Mouse (Mus musculus) lung, embryonic 16.5 days (tissue): ENCODE data around the gene Nos1ap. TPM values are rescaled to one million over a fixed set of nuclear protein-coding genes. Genes with fewer than 3 reads are reported as not detected.

ENCODE experiments used
- ATAC-seq: fragments of 200-750 bp; cut with Nextera tagmentation; 2 replicates; pipeline ENCODE4 v1.8.0; 2017; ENCODE audit warnings: low read depth, mild to moderate bottlenecking, moderate library complexity
- H3K27ac ChIP-seq: fragments of 300-500 bp; sonication (generic); 2 replicates; pipeline ENCODE4 v1.5.1; 2014; ENCODE audit warnings: mild to moderate bottlenecking, control low read depth, low read length
- H3K27me3 ChIP-seq: fragments of 300-500 bp; sonication (generic); 2 replicates; pipeline ENCODE4 v1.6.1; 2014; ENCODE audit warnings: low read depth, low read length, mixed read lengths; ENCODE audit not compliant: control insufficient read depth, insufficient read depth
- H3K36me3 ChIP-seq: fragments of 300-500 bp; sonication (generic); 2 replicates; pipeline ENCODE4 v1.6.1; 2014; ENCODE audit warnings: low read length; ENCODE audit not compliant: control insufficient read depth, insufficient read depth
- H3K4me1 ChIP-seq: fragments of 300-500 bp; sonication (generic); replicated peaks from 2 replicates; pipeline ENCODE4 v1.6.1; 2014; ENCODE audit warnings: low read length, mixed read lengths; ENCODE audit not compliant: control insufficient read depth, insufficient read depth
- H3K4me2 ChIP-seq: fragments of 300-500 bp; sonication (generic); 2 replicates; pipeline ENCODE4 v1.6.1; 2014; ENCODE audit warnings: low read depth, low read length, control low read depth
- H3K4me3 ChIP-seq: fragments of 300-500 bp; sonication (generic); 2 replicates; pipeline ENCODE4 v1.5.1; 2014; ENCODE audit warnings: mild to moderate bottlenecking, low read length, control low read depth
- H3K9ac ChIP-seq: fragments of 300-500 bp; sonication (generic); 2 replicates; pipeline ENCODE4 v1.6.1; 2014; ENCODE audit warnings: low read length, control low read depth
- H3K9me3 ChIP-seq: fragments of 300-500 bp; sonication (generic); 2 replicates; pipeline ENCODE4 v1.6.1; 2016; ENCODE audit warnings: low read length; ENCODE audit not compliant: control insufficient read depth
- WGBS: fragments of 180-500 bp; shearing (Covaris S2); extraction: QIAGEN DNeasy Blood & Tissue Kit; methylation state at CpG from one replicate; pipeline ENCODE4 v1.1.7; 2014; 5-methylcytosine and 5-hydroxymethylcytosine counted together
- polyA plus RNA-seq: library from polyadenylated mRNA; unstranded; fragments of >200 nt; fragmentation: Nextera tagmentation; extraction: Ambion mirVana; gene quantifications from 2 replicates; pipeline ENCODE4 v1.2.1, GENCODE M21; 2015

Nos1ap gene
- polyA plus RNA-seq, 1 experiment from 2014 or later, result 7.1 TPM

DNA sequence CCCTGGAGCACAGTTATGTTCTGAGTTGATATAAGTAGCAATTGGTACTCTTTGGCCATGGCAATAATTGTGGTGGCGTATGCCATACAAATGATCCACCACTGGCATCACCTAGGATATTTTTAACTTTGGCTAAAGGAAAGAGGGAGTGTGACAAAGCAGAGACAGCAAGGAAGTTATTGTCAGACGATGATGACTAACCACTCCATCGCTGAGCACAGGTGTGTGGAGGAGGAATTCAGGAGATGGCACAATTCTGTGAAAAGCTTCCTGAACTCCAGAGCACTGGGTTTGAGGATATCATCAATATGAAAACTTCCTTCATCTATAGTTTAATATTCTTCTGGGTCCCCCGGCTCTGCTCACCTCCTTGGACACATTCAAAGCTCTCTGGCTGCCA, 31.7 kb downstream of the Nos1ap start:
- Histone ChIP-seq H3K27me3 (no peaks in the 10 kb centered on the region), H3K4me3 (no peak overlapping the region), H3K4me1 (peaks cover 10% of the 10 kb centered on the region), H3K36me3 (no peaks in the 10 kb centered on the region), H3K9ac (no peak overlapping the region), H3K9me3 (no peaks in the 10 kb centered on the region), H3K4me2 (no peak overlapping the region), H3K27ac (no peak overlapping the region)
- WGBS, result 86% methylated on average over 4 of the region's 4 CpGs
- no peak for ATAC-seq

DNA sequence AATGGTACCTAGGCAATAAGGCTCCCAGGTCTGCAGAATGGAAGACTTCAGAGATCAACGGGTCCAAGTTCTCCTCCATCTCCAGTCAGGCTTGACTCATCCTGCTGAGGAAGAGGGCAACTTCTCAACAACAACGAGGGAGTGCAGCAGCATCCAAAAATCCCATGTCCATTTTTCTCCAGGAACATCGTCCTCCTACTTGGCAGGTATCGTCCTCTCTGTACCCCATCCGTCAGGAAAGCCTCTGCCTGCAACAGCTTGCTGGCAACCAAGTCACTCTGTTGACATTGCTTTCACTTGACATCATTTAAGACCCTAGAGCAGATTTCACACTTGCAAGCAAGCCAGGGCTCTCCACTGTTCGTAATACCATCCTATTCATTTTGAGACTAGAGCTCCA, 33.0 kb downstream of the Nos1ap start:
- Histone ChIP-seq H3K9ac (no peak overlapping the region), H3K4me2 (no peak overlapping the region), H3K4me3 (no peak overlapping the region), H3K27ac (no peak overlapping the region), H3K4me1 (peaks cover 10% of the 10 kb centered on the region), H3K27me3 (no peaks in the 10 kb centered on the region), H3K9me3 (no peaks in the 10 kb centered on the region), H3K36me3 (no peaks in the 10 kb centered on the region)
- WGBS, result 82% methylated on average over 6 of the region's 6 CpGs
- no peak for ATAC-seq

DNA sequence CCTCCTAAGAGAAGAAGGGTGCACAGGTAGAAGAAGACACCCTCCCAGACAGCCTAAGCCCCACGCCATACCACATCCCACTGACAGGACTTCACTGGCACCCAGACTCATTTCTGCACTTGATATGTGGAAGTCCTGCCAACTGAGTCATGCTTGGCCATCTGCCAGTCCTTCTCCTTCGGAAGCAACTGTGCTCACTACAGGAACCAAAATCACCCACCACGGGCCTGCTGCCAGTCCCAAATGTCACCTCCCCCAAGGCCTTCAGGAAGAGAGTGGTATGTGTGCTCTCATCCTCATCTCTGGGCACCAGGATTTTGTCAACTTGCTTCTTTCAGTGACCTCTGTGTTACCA, 34.7 kb downstream of the Nos1ap start:
- WGBS, result 7% methylated on average over 3 of the region's 3 CpGs
- Histone ChIP-seq H3K4me2 (no peak overlapping the region), H3K27me3 (no peaks in the 10 kb centered on the region), H3K4me1 (peaks cover 11% of the 10 kb centered on the region), H3K4me3 (no peak overlapping the region), H3K27ac (no peak overlapping the region), H3K9me3 (no peaks in the 10 kb centered on the region), H3K36me3 (no peaks in the 10 kb centered on the region), H3K9ac (no peak overlapping the region)
- ATAC-seq, result peak; percentile 80

DNA sequence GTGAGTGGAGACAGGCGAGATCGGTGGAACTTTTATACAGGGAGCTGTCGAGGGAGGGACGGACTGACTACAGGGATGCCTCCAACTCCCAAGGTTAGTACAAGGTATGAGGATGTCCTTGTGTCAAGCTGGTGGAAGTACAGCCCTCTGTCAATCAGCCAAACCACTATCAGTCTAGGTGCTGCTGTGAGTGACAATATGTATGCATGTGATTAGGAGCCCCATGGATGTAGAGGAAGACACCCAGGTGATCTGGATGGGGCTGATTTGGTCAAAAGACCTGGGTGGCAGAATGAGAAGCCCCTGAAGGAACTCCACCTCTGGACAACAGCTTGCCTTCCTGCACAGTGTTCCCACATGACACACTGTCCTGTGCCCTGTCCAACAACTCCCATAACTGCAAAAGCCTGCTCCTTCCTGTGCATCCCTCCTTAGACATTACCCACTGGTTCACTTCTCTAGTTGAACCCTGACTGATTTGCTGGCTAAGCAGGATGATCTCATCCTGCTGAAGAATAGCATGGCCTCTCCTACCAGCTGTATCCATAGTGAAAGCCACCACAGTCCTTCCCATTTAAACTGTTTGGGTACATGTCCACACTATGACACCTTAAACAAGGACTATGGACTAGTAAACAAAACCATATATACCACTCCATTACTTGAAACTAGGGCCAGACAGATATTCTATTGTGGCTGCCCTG, 35.3 kb downstream of the Nos1ap start:
- ATAC-seq, result peak; percentile 27
- H3K9me3 ChIP-seq, result no peaks in the 10 kb centered on the region
- no peaks in the 10 kb centered on the region for H3K27me3 ChIP-seq
- H3K4me3 ChIP-seq, result no peak overlapping the region
- no peak overlapping the region for H3K4me2 ChIP-seq
- WGBS, result 91% methylated on average over 4 of the region's 4 CpGs
- H3K9ac ChIP-seq, result no peak overlapping the region
- H3K36me3 ChIP-seq, result no peaks in the 10 kb centered on the region
- no peak overlapping the region for H3K27ac ChIP-seq
- peaks cover 11% of the 10 kb centered on the region for H3K4me1 ChIP-seq

DNA sequence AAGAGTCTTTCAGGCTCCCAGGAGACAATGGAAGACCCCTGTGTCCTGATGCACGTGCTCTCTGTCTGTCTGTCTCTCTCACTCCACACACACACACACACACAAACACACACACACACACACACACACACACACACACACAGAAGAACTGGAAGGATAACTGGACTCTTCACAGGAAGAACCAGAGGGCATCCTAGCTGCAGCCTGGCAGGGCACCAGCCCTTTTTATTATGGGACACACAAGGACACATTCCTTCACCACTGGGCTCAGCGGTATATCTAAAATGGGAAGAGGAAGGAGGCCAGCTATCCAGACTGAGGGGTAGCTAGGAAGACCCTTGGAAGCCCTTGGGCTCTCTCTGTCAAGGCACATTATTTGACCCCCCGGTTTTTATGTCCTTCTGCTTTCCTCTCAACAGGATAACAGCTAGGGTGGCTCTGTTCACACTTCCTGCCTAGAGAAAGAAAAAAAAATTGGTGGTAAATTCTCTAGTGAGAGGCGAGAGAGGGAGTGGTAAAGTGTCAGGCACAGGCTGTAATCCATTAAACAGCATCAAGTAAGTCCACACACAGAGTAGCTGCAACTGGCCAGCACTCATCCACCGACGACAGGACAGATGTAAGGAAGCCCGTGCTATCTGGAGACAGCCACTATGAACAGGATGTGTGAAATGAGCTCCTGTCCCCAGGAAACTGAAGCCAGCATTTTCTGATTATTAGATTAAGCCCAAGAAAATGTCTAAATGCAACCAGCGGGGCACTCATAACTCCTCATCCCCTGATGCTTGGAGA, 38.8 kb downstream of the Nos1ap start:
- Histone ChIP-seq H3K9me3 (no peaks in the 10 kb centered on the region), H3K4me2 (no peak overlapping the region), H3K9ac (no peak overlapping the region), H3K4me1 (peaks cover 11% of the 10 kb centered on the region), H3K4me3 (no peak overlapping the region), H3K27me3 (no peaks in the 10 kb centered on the region), H3K36me3 (no peaks in the 10 kb centered on the region), H3K27ac (peak overlapping the region; percentile 23; the same call in 1 of the 2 replicates)
- ATAC-seq, result no peak
- WGBS, result 30% methylated on average over 8 of the region's 8 CpGs

DNA sequence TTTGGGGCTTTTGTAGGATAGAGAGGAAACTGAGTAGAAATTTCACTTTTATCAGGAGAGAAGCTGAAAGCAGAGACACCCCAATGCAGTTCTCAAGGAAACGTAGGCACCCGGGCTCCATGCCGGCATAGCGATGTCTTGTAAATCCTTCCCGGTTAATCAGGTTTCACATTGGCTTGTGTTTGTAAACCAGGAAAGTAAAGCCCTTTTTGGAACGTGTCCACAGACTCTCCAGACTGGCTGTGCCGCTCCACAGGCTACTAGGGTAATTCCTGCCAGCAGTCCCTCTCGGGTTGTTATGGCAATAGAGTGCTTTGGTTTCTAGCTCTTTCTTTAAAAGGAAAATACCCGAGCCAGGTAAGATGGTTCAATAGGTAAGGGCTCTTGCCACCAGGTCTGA, 40.6 kb downstream of the Nos1ap start:
- H3K27me3 ChIP-seq, result no peaks in the 10 kb centered on the region
- peak overlapping the region; percentile 35 for H3K4me2 ChIP-seq
- 0 out of 2 replicates have a peak overlapping the region, but pooled peaks have one; percentile 2 for H3K27ac ChIP-seq
- no peaks in the 10 kb centered on the region for H3K9me3 ChIP-seq
- ATAC-seq, result peak; percentile 82
- WGBS, result 22% methylated on average over 9 of the region's 9 CpGs
- H3K4me1 ChIP-seq, result peaks cover 4% of the 10 kb centered on the region; the same call in 1 of the 2 replicates
- H3K9ac ChIP-seq, result no peak overlapping the region
- 0 out of 2 replicates have a peak overlapping the region, but pooled peaks have one; percentile 2 for H3K4me3 ChIP-seq
- H3K36me3 ChIP-seq, result no peaks in the 10 kb centered on the region

DNA sequence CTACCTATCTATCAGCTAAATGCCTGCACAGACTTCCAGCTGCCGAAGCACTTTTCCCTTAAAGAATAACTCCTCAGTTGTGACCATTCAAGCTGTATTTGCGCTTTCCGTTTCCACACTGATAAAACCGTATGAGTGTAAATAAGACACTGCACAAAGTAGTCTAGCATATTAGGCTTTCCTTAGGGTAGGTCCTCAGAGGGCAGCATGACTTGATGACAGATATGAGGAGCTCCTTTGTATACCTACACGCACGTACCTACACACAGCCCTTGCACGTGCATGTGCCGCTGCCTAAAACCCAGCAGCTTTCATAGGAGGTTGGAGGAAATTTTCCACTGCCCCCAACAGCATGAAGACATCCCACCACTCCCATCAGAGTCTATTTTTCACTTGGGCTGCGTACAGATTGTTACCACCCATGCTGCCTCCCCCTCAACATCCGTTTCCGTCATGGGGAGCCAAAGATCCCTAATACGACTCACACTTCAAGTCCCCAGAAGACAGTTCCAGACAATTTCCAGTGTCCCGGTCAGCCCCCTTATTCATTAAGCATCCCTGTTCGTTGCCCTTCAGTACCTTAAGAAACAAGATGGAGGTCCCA, 41.4 kb downstream of the Nos1ap start:
- no peak overlapping the region for H3K27ac ChIP-seq
- no peak for ATAC-seq
- peaks cover 4% of the 10 kb centered on the region; the same call in 1 of the 2 replicates for H3K4me1 ChIP-seq
- no peak overlapping the region for H3K9ac ChIP-seq
- 70% methylated on average over 14 of the region's 14 CpGs for WGBS
- H3K4me3 ChIP-seq, result no peak overlapping the region
- H3K9me3 ChIP-seq, result no peaks in the 10 kb centered on the region
- no peaks in the 10 kb centered on the region for H3K27me3 ChIP-seq
- no peaks in the 10 kb centered on the region for H3K36me3 ChIP-seq
- peak overlapping the region; percentile 35; the same call in 1 of the 2 replicates for H3K4me2 ChIP-seq

DNA sequence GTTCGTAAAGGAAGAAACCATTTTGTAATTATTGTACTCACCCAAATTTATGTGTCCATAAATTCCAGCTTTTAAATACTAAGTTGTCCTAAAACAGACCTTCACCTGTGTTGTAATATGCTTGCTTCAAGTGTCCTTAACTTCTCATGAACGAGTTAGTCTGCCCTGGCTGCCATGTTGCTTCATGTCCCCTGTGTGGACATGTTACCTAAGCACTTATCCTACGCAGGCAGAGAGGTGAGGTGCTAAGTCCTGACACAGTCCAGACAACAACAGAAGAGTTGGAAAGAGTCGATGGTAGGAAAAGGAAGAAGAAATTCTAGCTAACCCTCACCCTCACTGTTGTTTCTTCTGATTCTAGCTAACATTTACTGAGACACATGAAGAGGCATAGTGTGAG, 43.4 kb downstream of the Nos1ap start:
- 69% methylated on average over 4 of the region's 4 CpGs for WGBS
- Histone ChIP-seq H3K4me1 (peaks cover 4% of the 10 kb centered on the region; the same call in 1 of the 2 replicates), H3K27ac (no peak overlapping the region), H3K4me3 (no peak overlapping the region), H3K4me2 (no peak overlapping the region), H3K9ac (no peak overlapping the region), H3K9me3 (no peaks in the 10 kb centered on the region), H3K27me3 (no peaks in the 10 kb centered on the region), H3K36me3 (no peaks in the 10 kb centered on the region)
- no peak for ATAC-seq

DNA sequence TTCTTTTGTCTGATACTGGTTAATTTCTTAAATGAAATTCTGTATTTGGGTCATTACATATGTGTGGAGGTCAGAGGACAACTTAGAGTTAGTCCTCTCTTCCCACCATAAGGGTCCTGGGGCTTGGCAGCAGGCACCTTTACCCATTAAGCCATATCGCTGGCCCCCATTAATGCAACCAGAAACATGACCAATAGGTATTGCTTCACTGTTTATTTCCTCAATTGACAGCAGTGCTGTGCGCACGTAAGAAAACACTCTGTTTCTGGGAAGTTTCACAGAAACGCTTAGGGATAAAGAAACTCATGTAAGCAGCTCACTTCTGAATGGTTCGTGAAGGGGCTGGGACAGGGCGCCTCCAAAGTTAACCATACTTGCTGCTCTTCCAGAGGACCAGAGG, 44.4 kb downstream of the Nos1ap start:
- Histone ChIP-seq H3K27ac (no peak overlapping the region), H3K9ac (no peak overlapping the region), H3K4me1 (no peaks in the 10 kb centered on the region), H3K4me3 (no peak overlapping the region), H3K36me3 (no peaks in the 10 kb centered on the region), H3K27me3 (no peaks in the 10 kb centered on the region), H3K4me2 (no peak overlapping the region), H3K9me3 (no peaks in the 10 kb centered on the region)
- ATAC-seq, result no peak
- 81% methylated on average over 6 of the region's 6 CpGs for WGBS
